Comparison of ENCODE assay signal across 32 mouse cellular contexts in genomic region chr15:101742711-101743110, GRCm38 (mm10). TPM values are rescaled to one million over a fixed set of nuclear protein-coding genes. Genes with fewer than 3 reads are reported as not detected.
DNase-seq lines count a peak whose midpoint lies in the region; TF ChIP-seq lines count a peak whose summit lies in the region.
"Had no signal": no experiment of that assay in that cellular context is flagged by ENCODE, and none has a peak within 500 bp of the region (broad histone marks: within the 10 kb centered on the region; RNA-seq: fewer than 3 reads in every experiment).

Gene Krt71, minus strand, starts transcription at chr15:101743109.

- H3K27me3 ChIP-seq in E14TG2a.4 (ENCODE audit: insufficient read depth, low read length), result peaks cover 32% of the 10 kb centered on the region
- H3K27me3 ChIP-seq: forebrain, embryonic 15.5 days had no signal

- H3K36me3 ChIP-seq in E14TG2a.4 (ENCODE audit: insufficient read depth, low read length), result no peaks in the 10 kb centered on the region
- no peaks in the 10 kb centered on the region for H3K36me3 ChIP-seq in ES-E14 (ENCODE audit: control insufficient read depth, insufficient read depth, low read length, poor library complexity, severe bottlenecking)
- H3K36me3 ChIP-seq: forebrain, embryonic 15.5 days; heart, embryonic 12.5 days; hindbrain, embryonic 10.5 days; kidney, embryonic 15.5 days; limb, embryonic 15.5 days; liver, embryonic 15.5 days; lung, embryonic 15.5 days; neural tube, embryonic 12.5 days had no signal

- peak; percentile 11 for DNase-seq in ES-E14 (ENCODE audit: low read depth, low spot score)
- peak; percentile 61 to 67 for DNase-seq in cerebellum, adult 18-20 months
- peak; percentile 55 to 66 for DNase-seq in cerebellum, postnatal 14 days
- no peak for DNase-seq in frontal cortex, adult 2 months (ENCODE audit: extremely low spot score in 1 of 2, low spot score in 1 of 2)
- no peak for DNase-seq in MN1 (ENCODE audit: low spot score)
- no peak for DNase-seq in heart, adult 9 months (ENCODE audit: low spot score in 2 of 2)
- DNase-seq: adrenal gland, adult 8-10 months; embryo, embryonic 11 days; gastrocnemius, postnatal 14 days; heart, adult 11 months; heart, postnatal 10 days; kidney, postnatal 36 days; lung, postnatal 4 days; midbrain, embryonic 14.5 days; thymus, postnatal 14 days had no signal

- in situ Hi-C loops in ES-E14 (cut with MboI; ENCODE audit: low sequenced_read_pairs in 2 of 2, unreplicated experiment in 2 of 2), result no loop called here

- H3K27ac ChIP-seq in ES-E14 (ENCODE audit: insufficient read depth, low read depth, low read length, poor library complexity, severe bottlenecking), result no peak within 1 kb of the TSS
- H3K27ac ChIP-seq: forebrain, embryonic 15.5 days; hindbrain, embryonic 10.5 days; hindbrain, postnatal 0 days; kidney, embryonic 15.5 days; limb, embryonic 15.5 days; liver, embryonic 15.5 days; lung, embryonic 15.5 days; neural tube, embryonic 12.5 days had no signal

- peak within 1 kb of the TSS; percentile 75 for H3K4me3 ChIP-seq in E14TG2a.4 (replicated peaks; ENCODE audit: low read length)
- peak within 1 kb of the TSS; percentile 40 to 61; a peak in 2 of 4 replicates for H3K4me3 ChIP-seq in ES-E14 (ENCODE audit: insufficient read depth in 1 of 2, low read depth in 1 of 2, low read length in 2 of 2, poor library complexity in 1 of 2, severe bottlenecking in 1 of 2)
- H3K4me3 ChIP-seq: forebrain, embryonic 15.5 days; heart, embryonic 12.5 days; hindbrain, embryonic 10.5 days; kidney, embryonic 15.5 days; limb, embryonic 15.5 days; liver, embryonic 15.5 days; lung, embryonic 15.5 days; neural tube, embryonic 12.5 days had no signal

- H3K4me1 ChIP-seq in E14TG2a.4 (replicated peaks; ENCODE audit: low read depth, low read length) (peaks cover 15% of the 10 kb centered on the region), ES-E14 (ENCODE audit: control insufficient read depth in 2 of 2, insufficient read depth in 2 of 2, low read length in 2 of 2, poor library complexity in 1 of 2) (no peaks in the 10 kb centered on the region)
- H3K4me1 ChIP-seq: forebrain, embryonic 15.5 days; heart, embryonic 12.5 days; kidney, embryonic 15.5 days; limb, embryonic 15.5 days; liver, embryonic 15.5 days; lung, embryonic 15.5 days; neural tube, embryonic 12.5 days had no signal

- TF ChIP-seq CTCF in E14TG2a.4 (conservative IDR thresholded peaks at IDR 0.05; ENCODE audit: low read length), result no peak

- H3K9me3 ChIP-seq in E14TG2a.4 (ENCODE audit: low read length) (no peaks in the 10 kb centered on the region), ES-E14 (ENCODE audit: control insufficient read depth, insufficient read depth, low read depth, low read length) (no peaks in the 10 kb centered on the region)
- H3K9me3 ChIP-seq: forebrain, embryonic 15.5 days; heart, embryonic 12.5 days; hindbrain, embryonic 10.5 days; kidney, embryonic 15.5 days; limb, embryonic 15.5 days; liver, embryonic 15.5 days; lung, embryonic 15.5 days; neural tube, embryonic 12.5 days had no signal

- H3K9ac ChIP-seq in ES-E14 (ENCODE audit: insufficient read depth, low read depth, low read length, poor library complexity, severe bottlenecking), result no peak within 1 kb of the TSS
- H3K9ac ChIP-seq: forebrain, embryonic 15.5 days; heart, embryonic 12.5 days; kidney, embryonic 15.5 days; limb, embryonic 15.5 days; liver, embryonic 15.5 days; lung, embryonic 15.5 days; neural tube, embryonic 12.5 days had no signal

TF ChIP-seq in ES-E14, 5 proteins besides CTCF, POLR2A, EP300 and RAD21:
- TF ChIP-seq HCFC1 (IDR thresholded peaks at IDR 0.05; ENCODE audit: borderline replicate concordance, insufficient read depth, low read length) (no peak), CHD2 (IDR thresholded peaks at IDR 0.05; ENCODE audit: low read depth, low read length) (no peak), ZNF384 (IDR thresholded peaks at IDR 0.05; ENCODE audit: low read depth, low read length) (no peak), ZC3H11A (IDR thresholded peaks at IDR 0.05; ENCODE audit: borderline replicate concordance, low read depth, low read length) (no peak), MAFK (IDR thresholded peaks at IDR 0.05; ENCODE audit: insufficient read depth, low read depth, low read length) (no peak)

RNA-seq across cellular contexts. Expression of gene Krt71, which starts in this region (rescaled TPM):
- total RNA-seq in ES-E14 (2012; rRNA removed), result 0.16 TPM in 1 of 2 replicates, not detected in the other
- not detected in 2 replicates for polyA plus RNA-seq in frontal cortex, adult 2 months (2012; rRNA removed)
- total RNA-seq: adrenal gland, adult 8-10 months; CH12.LX; gastrocnemius, postnatal 14 days; heart, postnatal 10 days; layer of hippocampus, adult 8-10 months; left cerebral cortex, postnatal 36 days; megakaryocyte-erythroid progenitor cell, adult 5-6 weeks had no signal
- polyA plus RNA-seq: forebrain, embryonic 15.5 days; heart, embryonic 12.5 days; hindbrain, embryonic 10.5 days; intestine, postnatal 0 days; kidney, embryonic 15.5 days; limb, embryonic 15.5 days; liver, embryonic 15.5 days; lung, embryonic 15.5 days; neural tube, embryonic 12.5 days; spleen, adult 2 months; testis, adult 2 months had no signal

Comparison
In these comparisons a context has a peak if more than half of its experiments do, and no peak if none do; other contexts are left out.
1. Peak in DNase-seq and H3K4me3 ChIP-seq in ES-E14; RNA of the gene not detected or under 1 TPM.
2. DNase-seq: peak in cerebellum, adult 18-20 months (2 of 2) and cerebellum, postnatal 14 days (2 of 2); none in frontal cortex, adult 2 months (0 of 2), MN1 (single experiment) and heart, adult 9 months (0 of 2).